Mouse (Mus musculus) hindbrain, embryonic 15.5 days (tissue): ENCODE results near the gene Itgb2l. TPM values are rescaled to one million over a fixed set of nuclear protein-coding genes. Genes with fewer than 3 reads are reported as not detected.

Experiments used
- ATAC-seq: fragments of 200-750 bp; cut with Nextera tagmentation; 2 replicates; pipeline ENCODE4 v1.8.0; 2017; ENCODE audit warnings: low read depth, moderate number of reproducible peaks, moderate TSS enrichment; ENCODE audit not compliant: low FRiP score
- H3K27ac ChIP-seq: fragments of 300-500 bp; sonication (generic); replicated peaks from 2 replicates; pipeline ENCODE4 v1.5.1; 2015; ENCODE audit warnings: mild to moderate bottlenecking, inconsistent platforms
- H3K27me3 ChIP-seq: fragments of 300-500 bp; sonication (generic); 2 replicates; pipeline ENCODE4 v1.6.1; 2015; ENCODE audit warnings: control low read depth, inconsistent platforms
- H3K36me3 ChIP-seq: fragments of 300-500 bp; sonication (generic); 2 replicates; pipeline ENCODE4 v1.6.1; 2015; ENCODE audit warnings: control low read depth, inconsistent platforms
- H3K4me1 ChIP-seq: fragments of 300-500 bp; sonication (generic); replicated peaks from 2 replicates; pipeline ENCODE4 v1.6.1; 2015; ENCODE audit warnings: control low read depth, inconsistent platforms
- H3K4me2 ChIP-seq: fragments of 300-500 bp; sonication (generic); 2 replicates; pipeline ENCODE4 v1.6.1; 2015; ENCODE audit warnings: moderate library complexity, mild to moderate bottlenecking, inconsistent platforms
- H3K4me3 ChIP-seq: fragments of 300-500 bp; sonication (generic); 2 replicates; pipeline ENCODE4 v1.5.1; 2015; ENCODE audit warnings: mild to moderate bottlenecking, inconsistent platforms
- H3K9ac ChIP-seq: fragments of 300-500 bp; sonication (generic); 2 replicates; pipeline ENCODE4 v1.6.1; 2015; ENCODE audit warnings: inconsistent platforms
- H3K9me3 ChIP-seq: fragments of 300-500 bp; sonication (generic); 2 replicates; pipeline ENCODE4 v1.6.1; 2016; ENCODE audit warnings: control low read depth, inconsistent platforms
- WGBS: fragments of 180-500 bp; shearing (Covaris S2); methylation state at CpG from one replicate; pipeline ENCODE4 v1.1.7; 2015; 5-methylcytosine and 5-hydroxymethylcytosine counted together
- polyA plus RNA-seq: library from polyadenylated mRNA; unstranded; fragments of >200 nt; fragmentation: Nextera tagmentation; extraction: Ambion mirVana; gene quantifications from 2 replicates; pipeline ENCODE4 v1.2.1, GENCODE M21; 2015

Gene Itgb2l
- polyA plus RNA-seq, 1 experiment from 2014 or later, result 0.25 TPM

- H3K9ac ChIP-seq, result no peak overlapping the region
- H3K27ac ChIP-seq, result no peak overlapping the region
Measured at GRCm38 (mm10) chr16:96382496-96383181, 60.8 kb downstream of the Itgb2l start.

GRCm38 (mm10) chr16:96381435-96381834 is 62.0 kb downstream of the Itgb2l start:
- Histone ChIP-seq H3K9me3 (no peaks in the 10 kb centered on the region), H3K36me3 (no peaks in the 10 kb centered on the region), H3K27ac (no peak overlapping the region), H3K4me3 (no peak overlapping the region), H3K27me3 (no peaks in the 10 kb centered on the region), H3K9ac (no peak overlapping the region), H3K4me2 (no peak overlapping the region), H3K4me1 (no peaks in the 10 kb centered on the region)
- WGBS, result 94% methylated on average over 12 of the region's 12 CpGs
- no peak for ATAC-seq

More at GRCm38 (mm10) chr16:96382496-96383181, 60.8 kb downstream of the Itgb2l start:
- Histone ChIP-seq H3K36me3 (no peaks in the 10 kb centered on the region), H3K4me2 (no peak overlapping the region), H3K27me3 (no peaks in the 10 kb centered on the region), H3K4me3 (no peak overlapping the region), H3K4me1 (no peaks in the 10 kb centered on the region), H3K9me3 (no peaks in the 10 kb centered on the region)
- ATAC-seq, result no peak
- 92% methylated on average over 5 of the region's 5 CpGs for WGBS

DNA sequence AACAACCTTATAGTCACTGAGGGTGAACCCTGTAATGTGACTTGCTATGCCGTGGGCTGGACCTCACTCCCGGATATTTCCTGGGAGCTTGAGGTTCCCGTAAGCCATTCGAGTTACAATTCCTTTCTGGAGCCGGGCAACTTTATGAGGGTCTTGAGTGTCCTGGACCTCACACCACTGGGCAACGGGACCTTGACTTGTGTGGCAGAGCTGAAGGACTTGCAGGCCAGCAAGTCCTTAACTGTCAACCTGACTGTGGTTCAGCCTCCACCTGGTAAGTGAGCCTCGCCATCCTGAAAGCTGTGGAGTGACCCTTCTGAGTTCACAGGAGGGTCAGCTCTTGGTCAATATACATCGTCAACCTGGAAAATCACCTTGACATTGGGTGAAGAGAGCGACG is 65.3 kb downstream of the Itgb2l start:
- no peak overlapping the region for H3K27ac ChIP-seq
- WGBS, result 92% methylated on average over 10 of the region's 10 CpGs
- ATAC-seq, result no peak
- H3K9me3 ChIP-seq, result no peaks in the 10 kb centered on the region
- H3K36me3 ChIP-seq, result no peaks in the 10 kb centered on the region
- no peak overlapping the region for H3K4me3 ChIP-seq
- H3K9ac ChIP-seq, result no peak overlapping the region
- no peaks in the 10 kb centered on the region for H3K4me1 ChIP-seq
- H3K4me2 ChIP-seq, result no peak overlapping the region
- H3K27me3 ChIP-seq, result no peaks in the 10 kb centered on the region

DNA sequence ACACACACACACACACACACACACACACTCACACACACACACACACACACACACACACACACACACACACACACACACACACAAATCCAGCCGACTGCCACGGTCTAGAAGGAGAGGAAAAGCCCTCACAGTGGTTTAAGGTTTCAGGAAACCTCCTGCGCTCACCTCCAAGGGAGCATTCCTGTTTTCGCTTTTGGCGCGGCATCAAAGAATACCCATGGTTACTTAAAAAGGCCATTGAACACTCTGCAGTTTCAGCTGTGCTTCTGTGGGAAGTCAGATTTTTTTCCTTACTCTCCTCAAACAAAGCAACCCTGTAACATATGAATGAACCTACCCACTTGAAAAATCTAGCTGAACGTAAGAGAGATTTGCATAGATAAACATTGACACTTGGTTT is 67.1 kb downstream of the Itgb2l start:
- H3K27ac ChIP-seq, result no peak overlapping the region
- H3K4me1 ChIP-seq, result no peaks in the 10 kb centered on the region
- no peak overlapping the region for H3K9ac ChIP-seq
- H3K9me3 ChIP-seq, result no peaks in the 10 kb centered on the region
- ATAC-seq, result no peak
- H3K27me3 ChIP-seq, result no peaks in the 10 kb centered on the region
- no peak overlapping the region for H3K4me2 ChIP-seq
- no peaks in the 10 kb centered on the region for H3K36me3 ChIP-seq
- 29% methylated on average over 7 of the region's 7 CpGs for WGBS
- H3K4me3 ChIP-seq, result no peak overlapping the region

- WGBS, result 88% methylated on average over 7 of the region's 7 CpGs
- Histone ChIP-seq H3K4me2 (no peak overlapping the region), H3K4me3 (no peak overlapping the region), H3K27me3 (no peaks in the 10 kb centered on the region), H3K36me3 (no peaks in the 10 kb centered on the region), H3K27ac (no peak overlapping the region), H3K9ac (no peak overlapping the region), H3K4me1 (no peaks in the 10 kb centered on the region), H3K9me3 (no peaks in the 10 kb centered on the region)
- ATAC-seq, result no peak
Measured at GRCm38 (mm10) chr16:96375538-96375937, 67.9 kb downstream of the Itgb2l start.

DNA sequence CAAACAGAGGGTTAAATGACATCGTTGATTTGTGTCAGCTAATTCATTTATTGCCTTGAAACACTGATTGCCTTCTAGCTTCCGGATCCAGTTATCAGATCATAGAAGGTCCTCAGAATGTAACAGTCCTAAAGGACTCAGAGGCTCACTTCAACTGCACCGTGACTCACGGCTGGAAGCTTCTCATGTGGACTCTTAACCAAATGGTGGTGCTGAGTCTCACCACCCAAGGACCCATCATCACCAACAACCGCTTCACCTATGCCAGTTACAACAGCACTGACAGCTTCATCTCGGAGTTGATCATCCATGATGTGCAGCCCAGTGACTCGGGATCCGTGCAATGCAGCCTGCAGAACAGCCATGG is 70.7 kb downstream of the Itgb2l start:
- ATAC-seq, result no peak
- no peaks in the 10 kb centered on the region for H3K9me3 ChIP-seq
- no peak overlapping the region for H3K27ac ChIP-seq
- WGBS, result 86% methylated on average over 8 of the region's 8 CpGs
- no peaks in the 10 kb centered on the region for H3K4me1 ChIP-seq
- H3K4me2 ChIP-seq, result no peak overlapping the region
- H3K36me3 ChIP-seq, result no peaks in the 10 kb centered on the region
- no peak overlapping the region for H3K9ac ChIP-seq
- H3K4me3 ChIP-seq, result no peak overlapping the region
- no peaks in the 10 kb centered on the region for H3K27me3 ChIP-seq

Other genes with a start within 250 kb of the Itgb2l start
- 1.7 and 3.8 TPM in 2 replicates for gene Sh3bgr, start 243.2 kb downstream of the Itgb2l start, polyA plus RNA-seq
- 4.9 and 6.3 TPM in 2 replicates for gene B3galt5, start 207.8 kb downstream of the Itgb2l start, polyA plus RNA-seq
- gene Pcp4, start 24.0 kb upstream of the Itgb2l start, polyA plus RNA-seq, result 431 and 457 TPM in 2 replicates